18 mouse cellular contexts compared by ENCODE assay signal in genomic region chr3:38684247-38684991, GRCm38 (mm10).
DNase-seq lines count a peak whose midpoint lies in the region; ATAC-seq lines count a peak whose summit lies in the region.
"Had no signal": no experiment of that assay in that cellular context is flagged by ENCODE, and none has a peak within 500 bp of the region (broad histone marks: within the 10 kb centered on the region; RNA-seq: fewer than 3 reads in every experiment).

No protein-coding gene starts in this region.

- intact Hi-C loops in heart, postnatal 25 days (cut with DNase I) = no loop called here

- no peaks in the 10 kb centered on the region for H3K4me1 ChIP-seq in intestine, embryonic 15.5 days (replicated peaks)
- H3K4me1 ChIP-seq in limb, embryonic 12.5 days (replicated peaks) = peaks cover 3% of the 10 kb centered on the region
- H3K4me1 ChIP-seq: embryonic facial prominence, embryonic 13.5 days; forebrain, embryonic 12.5 days; heart, embryonic 13.5 days; hindbrain, embryonic 12.5 days had no signal

- no peaks in the 10 kb centered on the region for H3K9me3 ChIP-seq in intestine, embryonic 15.5 days
- H3K9me3 ChIP-seq in limb, embryonic 12.5 days = no peaks in the 10 kb centered on the region
- H3K9me3 ChIP-seq: embryonic facial prominence, embryonic 13.5 days; forebrain, embryonic 12.5 days; hindbrain, embryonic 12.5 days had no signal

- peak; percentile 89 for ATAC-seq in intestine, embryonic 15.5 days
- ATAC-seq in limb, embryonic 12.5 days (ENCODE audit: insufficient number of reproducible peaks, insufficient read depth, low FRiP score, low TSS enrichment, low read depth) = peak; percentile 59
- ATAC-seq: forebrain, embryonic 16.5 days; hindbrain, postnatal 0 days had no signal

- H3K27me3 ChIP-seq in intestine, embryonic 15.5 days (replicated peaks) = no peaks in the 10 kb centered on the region
- peaks cover 19% of the 10 kb centered on the region; the same call in 1 of the 2 replicates for H3K27me3 ChIP-seq in limb, embryonic 12.5 days
- H3K27me3 ChIP-seq: embryonic facial prominence, embryonic 13.5 days; forebrain, embryonic 12.5 days; heart, embryonic 13.5 days; hindbrain, embryonic 12.5 days had no signal

- no peak overlapping the region for H3K4me2 ChIP-seq in intestine, embryonic 15.5 days (replicated peaks)
- no peak overlapping the region for H3K4me2 ChIP-seq in limb, embryonic 12.5 days
- H3K4me2 ChIP-seq: embryonic facial prominence, embryonic 13.5 days; forebrain, embryonic 12.5 days; heart, embryonic 13.5 days; hindbrain, embryonic 12.5 days had no signal

- H3K27ac ChIP-seq in intestine, embryonic 15.5 days = no peak overlapping the region
- H3K27ac ChIP-seq in limb, embryonic 12.5 days = no peak overlapping the region
- H3K27ac ChIP-seq: embryonic facial prominence, embryonic 13.5 days; forebrain, embryonic 12.5 days; heart, embryonic 13.5 days; hindbrain, embryonic 12.5 days; hindbrain, postnatal 0 days had no signal

- WGBS in intestine, embryonic 15.5 days = 41% methylated on average over 4 of the region's 4 CpGs
- 12% methylated on average over 4 of the region's 4 CpGs for WGBS in limb, embryonic 12.5 days

- no peak overlapping the region for H3K4me3 ChIP-seq in intestine, embryonic 15.5 days (replicated peaks)
- H3K4me3 ChIP-seq in limb, embryonic 12.5 days (replicated peaks) = no peak overlapping the region
- H3K4me3 ChIP-seq: embryonic facial prominence, embryonic 13.5 days; forebrain, embryonic 12.5 days; heart, embryonic 13.5 days; hindbrain, embryonic 12.5 days had no signal

- H3K9ac ChIP-seq in intestine, embryonic 15.5 days = no peak overlapping the region
- no peak overlapping the region for H3K9ac ChIP-seq in limb, embryonic 12.5 days (replicated peaks)
- H3K9ac ChIP-seq: embryonic facial prominence, embryonic 13.5 days; forebrain, embryonic 12.5 days; heart, embryonic 13.5 days; hindbrain, embryonic 12.5 days had no signal

- no peaks in the 10 kb centered on the region for H3K36me3 ChIP-seq in intestine, embryonic 15.5 days
- H3K36me3 ChIP-seq in limb, embryonic 12.5 days = no peaks in the 10 kb centered on the region
- H3K36me3 ChIP-seq: embryonic facial prominence, embryonic 13.5 days; forebrain, embryonic 12.5 days; heart, embryonic 13.5 days; hindbrain, embryonic 12.5 days had no signal

- peak; percentile 46 for DNase-seq in heart, adult 11 months
- no peak for DNase-seq in heart, postnatal 25 days (ENCODE audit: low spot score)
- DNase-seq in embryo, embryonic 11.5 days (ENCODE audit: low read depth, low spot score) = peak; percentile 9
- DNase-seq in gastrocnemius, postnatal 10 days = no peak
- DNase-seq: adrenal gland, adult 8-10 months; adrenal gland, postnatal 36 days; cerebellum, adult 8-10 months; cerebellum, postnatal 14 days; gastrocnemius, postnatal 25 days; heart, postnatal 4 days had no signal

Comparison
In these comparisons a context has a peak if more than half of its experiments do, and no peak if none do; other contexts are left out.
1. DNase-seq: peak in heart, adult 11 months (single experiment) and embryo, embryonic 11.5 days (single experiment); none in heart, postnatal 25 days (single experiment) and gastrocnemius, postnatal 10 days (single experiment).